Mouse (Mus musculus): ENCODE data around the gene Acbd6. TPM values are rescaled to one million over a fixed set of nuclear protein-coding genes. Genes with fewer than 3 reads are reported as not detected.

Gene Acbd6
- total RNA-seq, 2 experiments from 2014 or later: 44.0 to 57.0 TPM

DNA sequence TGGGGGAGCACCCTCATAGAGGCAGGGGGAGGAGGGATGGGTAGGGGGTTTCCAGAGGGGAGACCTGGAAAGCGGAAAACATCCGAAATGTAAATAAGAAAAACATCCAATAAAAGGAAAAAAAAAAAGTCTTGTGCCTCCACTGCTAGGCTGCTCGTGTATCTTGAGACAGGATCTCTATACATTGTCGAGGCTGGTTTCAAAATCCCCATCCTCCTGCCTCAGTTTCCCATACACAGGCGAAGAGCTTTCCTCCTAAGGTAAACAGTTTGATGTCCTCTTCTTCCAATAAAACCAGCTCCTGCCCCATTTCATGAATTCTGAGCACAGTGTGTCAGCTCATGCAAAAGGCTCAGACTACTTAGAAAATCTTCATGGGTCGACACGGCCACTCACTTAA is 19.9 kb upstream of the Acbd6 start:
- ATAC-seq (replicated peaks; ENCODE audit: low FRiP score, low TSS enrichment, poor library complexity, severe bottlenecking): no peak

DNA sequence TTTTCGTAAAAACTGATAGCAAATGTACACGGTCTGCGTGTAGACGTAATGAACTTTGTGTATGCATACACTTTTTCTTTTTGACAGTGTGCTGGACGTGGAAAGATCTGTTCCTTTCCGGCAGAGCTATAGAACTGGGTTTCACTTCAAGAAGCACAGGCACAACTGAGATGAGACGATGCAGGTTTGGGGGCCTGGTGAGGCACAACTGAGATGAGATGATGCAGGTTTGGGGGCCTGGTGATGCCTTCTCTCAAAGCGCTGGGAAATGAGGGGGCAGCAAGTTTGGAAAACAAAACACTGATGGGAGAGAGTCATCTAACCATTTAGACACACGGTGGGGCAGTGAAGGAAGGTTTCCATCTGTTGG is 293 bp upstream of the Acbd6 start:
- peak; percentile 8; the same call in 1 of the 2 replicates for ATAC-seq (replicated peaks; ENCODE audit: low FRiP score, low TSS enrichment, poor library complexity, severe bottlenecking)

DNA sequence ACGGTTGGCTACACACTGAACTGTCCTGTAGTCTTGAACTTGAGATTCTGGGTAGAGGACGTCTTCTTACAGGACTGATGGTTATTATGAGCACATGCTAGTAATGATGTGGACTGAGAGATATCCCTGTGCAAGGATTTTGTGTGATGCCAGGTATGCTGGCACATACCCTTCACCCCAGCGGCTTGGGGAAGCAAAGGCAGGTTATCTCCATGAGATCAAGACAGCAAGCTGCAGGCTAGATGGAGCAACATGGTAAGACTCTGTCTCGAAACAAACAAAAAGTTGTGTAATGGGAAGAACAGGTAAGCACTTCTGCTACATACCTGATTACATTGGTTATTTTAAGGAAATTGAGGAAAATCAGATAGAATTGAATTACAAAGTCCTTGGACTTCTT is 2.1 kb downstream of the Acbd6 start:
- ATAC-seq (replicated peaks; ENCODE audit: low FRiP score, low TSS enrichment, poor library complexity, severe bottlenecking): no peak

DNA sequence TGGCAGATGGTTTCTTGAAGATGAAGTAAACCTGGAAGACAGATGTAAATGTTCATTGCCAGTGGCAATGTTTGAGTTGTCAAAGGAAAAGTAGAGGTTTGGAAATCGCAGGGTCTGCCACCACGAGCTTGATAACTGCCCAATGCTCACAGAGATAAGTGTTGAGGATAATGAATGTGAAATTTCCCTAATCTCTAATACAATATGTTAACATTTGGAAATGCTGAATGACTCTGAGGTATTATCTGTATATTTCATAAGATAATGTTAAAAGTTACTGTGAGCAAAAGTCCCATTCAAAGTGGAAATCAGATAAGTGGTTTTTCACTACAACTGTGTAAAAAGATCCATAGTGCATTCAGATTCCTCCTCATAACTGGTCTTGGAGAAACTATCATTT is 2.8 kb downstream of the Acbd6 start:
- ATAC-seq (replicated peaks; ENCODE audit: low FRiP score, low TSS enrichment, poor library complexity, severe bottlenecking): no peak

DNA sequence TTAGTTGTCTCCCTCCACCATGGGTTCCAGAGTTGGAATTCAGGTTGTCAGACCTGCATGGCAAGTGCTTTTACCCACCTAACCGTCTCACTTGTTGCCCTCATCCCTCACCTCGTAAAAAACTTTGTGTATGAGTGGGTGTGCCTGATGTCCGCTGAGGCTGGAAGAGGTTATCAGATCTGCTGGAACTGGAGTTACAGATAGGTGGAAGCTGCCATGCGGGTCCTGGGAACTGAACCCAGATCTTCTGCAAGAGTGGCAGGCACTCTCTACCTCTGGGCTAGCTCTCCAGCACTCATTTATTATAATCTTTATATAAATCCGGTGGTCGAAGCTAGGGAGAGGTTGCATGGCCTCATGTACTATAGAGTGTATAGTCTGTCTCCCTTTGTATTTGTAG is 4.3 kb downstream of the Acbd6 start:
- peak; percentile 31 for ATAC-seq (replicated peaks; ENCODE audit: low FRiP score, low TSS enrichment, poor library complexity, severe bottlenecking)

DNA sequence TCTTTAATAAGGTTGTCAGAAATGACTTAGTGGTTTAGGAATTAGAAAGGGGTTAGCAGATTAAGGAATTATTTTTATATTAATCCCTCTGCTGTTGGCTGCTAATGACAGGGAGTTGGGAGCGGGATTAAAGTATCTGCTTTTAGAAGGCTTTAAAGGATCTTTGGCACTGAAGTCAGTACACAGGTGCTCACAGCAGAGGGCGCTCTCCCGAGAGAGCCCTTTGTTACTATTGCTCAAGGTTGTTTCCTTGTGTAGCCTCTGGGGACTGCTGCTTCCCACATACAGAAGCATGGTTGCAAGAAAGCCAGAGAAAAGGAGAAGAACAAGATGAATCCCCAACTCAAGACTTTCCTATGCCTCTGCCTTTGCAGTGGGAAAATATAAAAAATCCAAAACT is 6.8 kb downstream of the Acbd6 start:
- ATAC-seq (replicated peaks; ENCODE audit: low FRiP score, low TSS enrichment, poor library complexity, severe bottlenecking): peak; percentile 81

DNA sequence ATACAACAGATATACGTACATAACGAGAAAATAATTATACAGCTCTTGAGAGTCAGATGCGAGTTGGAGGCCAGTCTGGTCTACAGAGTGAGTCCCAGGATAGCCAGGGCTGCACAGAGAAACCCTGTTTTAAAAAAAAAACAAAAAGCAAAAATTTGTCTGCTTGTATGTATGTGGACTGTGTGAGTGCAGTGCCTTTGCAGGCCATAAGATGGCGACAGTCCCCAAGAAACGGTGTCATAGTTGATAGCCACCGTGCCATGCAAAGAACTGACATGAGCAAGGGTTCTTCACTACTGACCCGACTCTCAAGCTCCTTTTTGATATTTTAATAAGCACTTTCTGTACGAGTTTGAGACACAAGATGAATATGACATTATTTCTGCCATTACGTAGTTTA is 10.2 kb downstream of the Acbd6 start:
- no peak for ATAC-seq (replicated peaks; ENCODE audit: low FRiP score, low TSS enrichment, poor library complexity, severe bottlenecking)

DNA sequence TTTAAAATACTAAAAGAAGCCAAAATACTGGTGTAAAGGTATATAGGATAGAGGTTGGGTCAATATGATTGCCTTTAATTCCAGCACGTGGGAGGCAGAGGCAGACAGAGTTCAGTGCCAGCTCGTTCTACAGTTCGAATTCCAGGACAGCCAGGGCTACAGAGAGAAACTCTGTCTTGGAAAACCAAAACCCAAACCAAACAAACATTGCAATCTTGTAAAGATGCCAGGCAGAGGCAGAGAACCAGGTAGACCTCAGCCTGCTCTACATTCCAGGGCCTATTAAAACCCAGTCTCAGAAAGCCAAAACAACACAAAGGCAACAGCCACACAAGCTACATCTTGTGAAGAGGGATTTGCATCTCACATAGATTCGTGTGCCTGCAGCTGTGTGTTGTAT is 11.4 kb downstream of the Acbd6 start:
- no peak for ATAC-seq (replicated peaks; ENCODE audit: low FRiP score, low TSS enrichment, poor library complexity, severe bottlenecking)

DNA sequence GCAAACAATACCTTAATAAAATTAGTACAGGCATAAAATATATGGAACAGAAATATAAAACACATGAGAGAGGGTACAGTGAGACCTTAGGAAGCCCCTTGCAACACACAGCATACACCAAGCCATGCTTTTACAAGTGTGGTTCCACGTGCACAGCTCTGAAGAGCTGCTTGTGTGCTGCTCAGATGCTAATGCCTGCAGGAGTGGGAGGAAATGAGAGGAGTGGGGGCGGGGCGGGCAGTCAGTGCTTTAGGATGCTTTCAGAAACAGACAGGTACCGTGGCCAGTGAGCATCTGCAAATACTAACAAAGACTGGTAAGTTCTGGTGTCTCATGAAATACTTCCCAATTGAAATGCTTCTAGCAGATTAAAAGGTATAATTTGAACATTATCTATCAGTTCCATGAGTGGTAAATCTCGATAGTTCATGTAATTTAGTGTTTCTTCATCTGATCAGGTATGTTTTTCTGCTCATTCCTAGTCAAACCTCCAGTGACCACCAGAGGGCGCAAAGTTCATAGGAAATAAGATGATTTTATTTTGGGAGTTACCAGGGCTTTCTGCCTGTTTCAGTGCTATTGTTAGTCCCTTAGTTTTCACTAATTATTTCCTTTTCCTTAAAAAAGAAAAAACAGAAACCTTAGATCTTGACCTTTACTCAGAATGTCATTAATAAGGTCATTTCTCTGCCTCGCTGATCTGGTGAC is 17.2 kb downstream of the Acbd6 start:
- no peak for ATAC-seq (replicated peaks; ENCODE audit: low FRiP score, low TSS enrichment, poor library complexity, severe bottlenecking)

DNA sequence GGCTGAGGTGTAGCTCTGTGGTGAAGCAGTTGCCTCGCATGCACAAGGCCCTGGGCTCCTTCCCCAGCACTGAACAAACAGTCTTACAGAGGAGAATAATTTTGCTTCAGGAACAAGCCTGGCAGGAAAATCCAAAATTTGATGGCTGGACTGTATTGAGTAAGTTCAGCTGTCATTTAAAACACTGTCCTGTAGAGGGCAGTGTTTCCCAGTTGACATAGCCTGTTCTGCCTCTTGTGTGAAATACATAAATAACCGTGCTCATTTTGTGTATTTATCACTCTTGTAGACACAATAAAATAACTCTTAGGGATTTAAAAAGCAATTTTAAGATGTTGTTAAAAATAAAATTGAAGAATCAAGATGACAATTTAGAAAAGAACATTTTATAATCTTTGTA is 18.5 kb downstream of the Acbd6 start:
- peak; percentile 70; the same call in 1 of the 2 replicates for ATAC-seq (replicated peaks; ENCODE audit: low FRiP score, low TSS enrichment, poor library complexity, severe bottlenecking)

DNA sequence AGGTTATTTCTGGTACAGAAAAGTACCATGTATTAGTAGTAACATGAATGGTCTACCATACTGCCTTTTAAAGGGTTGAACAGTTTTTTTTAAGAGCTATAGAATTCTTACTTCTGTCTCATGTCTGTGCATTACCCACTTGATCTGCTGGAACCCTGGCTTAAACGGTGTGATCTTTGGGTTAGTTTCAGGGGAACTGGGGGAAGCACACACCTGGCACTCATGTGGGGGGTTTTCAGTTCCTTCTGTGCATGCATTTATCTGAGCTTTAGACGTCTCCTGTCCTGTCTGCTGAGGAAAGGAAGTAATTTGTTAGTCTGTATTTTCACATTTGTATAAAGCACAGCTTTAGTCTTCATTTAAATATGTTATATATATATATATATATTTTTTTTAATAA is 19.4 kb downstream of the Acbd6 start:
- ATAC-seq (replicated peaks; ENCODE audit: low FRiP score, low TSS enrichment, poor library complexity, severe bottlenecking): no peak

DNA sequence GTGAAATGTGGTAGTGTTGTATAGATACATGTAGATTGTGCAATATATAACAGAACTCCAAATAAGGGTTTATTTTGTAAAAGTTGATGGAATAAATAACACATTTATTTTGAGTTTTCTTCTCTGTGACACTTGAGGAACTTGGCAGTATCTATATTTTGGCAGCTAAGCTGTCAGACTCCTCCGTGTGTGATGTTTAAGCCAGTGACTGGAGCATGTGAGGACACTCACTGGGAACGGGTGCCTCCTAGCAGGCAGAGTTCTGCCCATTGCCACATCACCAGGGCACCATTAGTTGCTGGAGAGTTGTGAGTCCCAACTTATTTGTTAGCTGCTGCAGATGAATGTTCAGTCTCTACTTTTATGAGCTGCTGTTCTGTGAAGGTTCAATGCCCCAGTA is 30.0 kb downstream of the Acbd6 start:
- ATAC-seq (replicated peaks; ENCODE audit: low FRiP score, low TSS enrichment, poor library complexity, severe bottlenecking): no peak

DNA sequence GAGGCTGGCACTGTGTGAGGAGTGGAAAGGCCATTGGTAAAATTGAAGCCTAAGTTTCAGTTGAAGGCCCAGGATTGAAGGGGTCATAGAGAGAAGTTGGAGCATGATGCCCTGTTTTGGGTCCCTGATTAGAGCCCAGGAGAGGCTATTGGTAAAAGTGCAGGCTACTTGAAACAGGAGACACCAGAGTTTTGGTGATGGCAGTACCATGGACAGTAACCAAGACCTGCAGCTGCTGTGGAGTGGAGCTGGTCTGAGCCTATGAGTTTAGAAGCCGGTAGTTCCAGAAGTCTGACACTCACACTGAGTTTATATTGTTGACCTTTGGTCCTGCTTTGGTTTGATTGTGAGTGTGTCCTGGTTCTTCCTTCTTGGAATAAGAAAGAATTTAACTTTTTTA is 36.2 kb downstream of the Acbd6 start:
- no peak for ATAC-seq (replicated peaks; ENCODE audit: low FRiP score, low TSS enrichment, poor library complexity, severe bottlenecking)

DNA sequence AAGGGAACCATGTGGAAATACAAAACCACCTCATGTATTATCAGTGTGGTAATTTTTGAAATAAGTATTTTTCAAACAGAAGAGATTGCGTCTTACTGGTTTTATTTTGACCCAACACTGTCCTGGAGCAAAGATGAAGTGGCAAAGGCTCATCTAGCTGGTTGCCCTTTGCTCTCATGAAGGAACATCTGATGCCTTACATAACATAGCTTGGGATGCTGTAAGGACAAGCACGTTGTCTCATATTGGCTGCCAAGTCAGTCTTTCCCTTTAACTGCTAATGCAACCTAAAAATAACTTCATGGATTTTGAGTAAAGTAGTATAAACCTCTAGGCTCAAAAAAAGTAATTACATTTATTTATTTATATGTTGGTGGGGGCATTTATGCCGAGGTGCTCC is 38.7 kb downstream of the Acbd6 start:
- no peak for ATAC-seq (replicated peaks; ENCODE audit: low FRiP score, low TSS enrichment, poor library complexity, severe bottlenecking)

DNA sequence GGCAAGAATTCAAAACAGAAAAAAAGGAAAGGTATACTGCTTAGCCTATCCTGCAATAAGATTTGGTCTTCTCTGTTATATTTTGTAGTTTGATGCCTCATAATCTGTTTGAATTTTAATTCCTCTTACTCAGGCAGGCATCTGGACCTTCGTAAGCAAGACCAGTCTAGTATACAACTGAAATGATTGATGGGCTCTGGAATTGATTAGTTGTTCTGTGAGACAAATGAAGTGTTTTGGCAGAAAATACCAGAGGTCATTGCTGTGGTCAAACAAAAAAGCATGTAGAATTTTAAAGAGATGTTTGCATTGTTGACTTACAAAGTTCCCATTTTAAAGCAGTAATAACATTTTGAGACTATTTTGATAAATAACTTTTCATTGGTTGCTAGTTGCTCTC is 46.8 kb downstream of the Acbd6 start:
- no peak for ATAC-seq (replicated peaks; ENCODE audit: low FRiP score, low TSS enrichment, poor library complexity, severe bottlenecking)

DNA sequence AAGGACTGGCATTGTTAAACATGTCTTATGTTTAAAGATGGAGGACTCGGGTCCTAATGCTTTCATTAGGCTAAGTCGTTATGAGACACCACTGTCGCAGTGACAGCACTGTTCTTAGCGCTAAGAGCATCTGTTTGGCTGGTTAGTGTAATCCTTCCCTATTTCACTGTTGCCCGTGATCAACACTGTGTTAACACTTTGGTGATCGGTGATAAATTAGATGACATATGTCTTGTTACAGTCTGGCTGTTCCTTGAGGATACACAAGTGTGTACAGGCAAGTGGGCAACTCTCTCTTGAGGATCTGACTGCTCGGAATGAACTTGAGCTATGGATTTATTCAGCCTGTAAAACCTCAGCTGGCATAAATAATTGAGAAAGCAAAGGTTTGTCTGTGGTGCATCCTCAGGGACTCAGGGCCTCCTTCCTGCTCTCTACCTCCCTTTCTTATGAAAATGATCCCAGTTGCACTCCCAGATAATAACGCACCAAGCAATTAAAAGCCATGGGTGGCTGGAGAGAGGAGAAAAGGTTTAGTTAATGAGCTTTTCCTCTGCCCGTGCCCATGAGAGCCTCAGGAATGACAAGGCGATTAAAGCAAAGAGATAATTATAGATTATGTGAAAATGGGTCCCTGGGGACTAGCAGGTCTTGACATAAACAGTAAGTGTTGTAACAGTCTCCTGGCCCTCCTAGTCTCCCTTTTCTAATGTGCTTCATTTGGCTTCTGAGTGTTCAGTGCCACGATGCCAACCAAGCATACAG is 47.7 kb downstream of the Acbd6 start:
- no peak for ATAC-seq (replicated peaks; ENCODE audit: low FRiP score, low TSS enrichment, poor library complexity, severe bottlenecking)

DNA sequence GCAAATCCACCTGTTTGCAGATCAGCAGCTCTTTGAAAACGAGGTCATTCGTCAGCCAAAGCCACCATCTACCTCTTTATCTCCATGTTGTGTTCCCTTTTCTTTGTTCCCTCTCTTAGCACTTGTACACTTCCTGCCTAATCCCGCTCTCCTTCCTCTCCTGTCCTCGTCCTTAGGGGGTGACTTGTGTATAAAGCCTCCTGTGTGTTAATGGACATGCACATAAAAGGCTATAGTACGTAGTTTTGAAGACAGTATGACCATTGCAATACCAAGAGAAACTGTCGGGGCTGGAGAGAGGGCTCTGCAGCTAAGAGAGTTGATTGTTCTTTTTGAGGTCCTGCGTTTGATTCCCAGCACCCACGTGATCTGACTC is 48.2 kb downstream of the Acbd6 start:
- ATAC-seq (replicated peaks; ENCODE audit: low FRiP score, low TSS enrichment, poor library complexity, severe bottlenecking): no peak

DNA sequence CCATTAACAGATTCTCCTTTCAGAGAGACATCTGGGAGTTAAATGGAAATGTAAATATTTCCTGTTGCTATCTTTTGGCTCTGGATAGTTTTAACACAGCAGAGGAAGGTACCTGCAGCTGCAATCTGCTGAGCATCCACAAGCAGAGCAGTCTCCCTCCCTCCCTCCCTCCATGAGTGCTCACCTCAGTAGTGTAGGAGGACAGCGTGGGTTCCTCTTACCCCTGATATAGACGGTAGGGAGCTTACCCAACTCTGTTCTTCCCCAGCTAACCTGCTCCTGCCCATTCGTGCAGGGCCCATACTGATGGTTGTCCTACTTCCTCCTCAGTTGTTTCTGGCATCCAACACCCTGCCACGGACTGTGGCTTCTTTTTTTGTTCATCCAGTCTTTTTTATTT is 50.6 kb downstream of the Acbd6 start:
- no peak for ATAC-seq (replicated peaks; ENCODE audit: low FRiP score, low TSS enrichment, poor library complexity, severe bottlenecking)

DNA sequence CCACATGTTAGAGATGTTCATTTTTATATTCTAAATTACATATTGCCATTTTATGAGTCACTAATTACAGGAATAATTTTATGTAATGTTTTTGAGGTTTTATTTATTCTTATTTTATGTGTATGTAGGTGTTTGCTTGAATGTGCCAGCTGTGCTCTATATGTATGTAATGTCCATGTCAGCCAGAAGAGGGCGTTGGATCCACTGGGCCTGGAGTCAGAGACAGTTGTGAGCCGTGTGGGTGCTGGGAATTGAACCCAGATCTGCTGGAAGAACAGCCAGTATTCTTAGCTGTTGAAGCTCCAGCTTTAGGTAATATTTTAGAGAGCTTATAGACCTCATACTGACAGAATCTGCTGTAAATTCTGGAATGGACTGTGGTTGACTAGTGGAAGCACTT is 56.5 kb downstream of the Acbd6 start:
- no peak for ATAC-seq (replicated peaks; ENCODE audit: low FRiP score, low TSS enrichment, poor library complexity, severe bottlenecking)

DNA sequence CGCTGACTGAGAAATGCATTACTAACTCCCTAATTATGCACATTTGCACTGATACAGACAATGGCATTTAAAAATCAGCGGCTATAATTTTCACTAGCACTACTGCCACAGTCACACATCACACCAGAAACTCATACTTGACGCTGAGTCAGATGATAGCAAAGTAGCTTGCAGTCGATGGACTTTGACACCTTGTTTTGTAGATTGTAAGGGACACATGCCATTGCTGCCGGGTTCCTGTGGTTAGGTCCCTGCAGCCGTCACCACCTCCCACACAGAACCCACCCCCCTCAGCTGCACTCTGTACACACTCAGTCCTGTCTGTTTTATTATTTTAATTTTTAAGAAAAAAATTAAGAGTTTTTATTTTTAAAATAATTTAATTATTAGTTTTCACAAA is 63.2 kb downstream of the Acbd6 start:
- no peak for ATAC-seq (replicated peaks; ENCODE audit: low FRiP score, low TSS enrichment, poor library complexity, severe bottlenecking)

DNA sequence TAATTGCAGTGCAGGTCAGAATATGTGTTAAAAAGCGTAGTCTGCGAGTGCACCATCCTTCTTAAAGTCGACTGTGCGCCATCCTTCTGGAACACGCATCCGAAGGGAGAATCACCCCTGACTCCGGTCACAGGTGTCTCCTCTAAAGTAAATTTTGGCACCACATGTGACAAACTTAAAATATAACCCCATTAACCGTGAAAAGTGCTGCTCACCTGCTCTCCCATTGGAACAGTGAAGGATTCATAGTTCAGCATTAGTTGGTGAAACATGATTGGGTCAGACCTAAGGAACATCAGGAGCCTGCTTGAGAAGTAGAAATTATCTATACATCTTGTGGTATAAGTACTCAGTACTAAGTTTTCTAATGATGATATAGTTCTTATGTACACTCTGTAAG is 65.3 kb downstream of the Acbd6 start:
- ATAC-seq (replicated peaks; ENCODE audit: low FRiP score, low TSS enrichment, poor library complexity, severe bottlenecking): no peak
